ENCODE assay signal across 10 mouse cellular contexts in genomic region chr19:47276730-47277129, GRCm38 (mm10).
DNase-seq lines count a peak whose midpoint lies in the region; ATAC-seq and TF ChIP-seq lines count a peak whose summit lies in the region.
"Had no signal": no experiment of that assay in that cellular context is flagged by ENCODE, and none has a peak within 500 bp of the region (broad histone marks: within the 10 kb centered on the region; RNA-seq: fewer than 3 reads in every experiment).

No protein-coding gene starts in this region.

- peaks cover 10% of the 10 kb centered on the region; the same call in 1 of the 2 replicates for H3K4me1 ChIP-seq in hindbrain, postnatal 0 days (ENCODE audit: insufficient read depth, low read length)

- ATAC-seq in hindbrain, postnatal 0 days = no peak

- H3K9me3 ChIP-seq in hindbrain, postnatal 0 days (ENCODE audit: low read length) = no peaks in the 10 kb centered on the region
- H3K9me3 ChIP-seq: liver, embryonic 15.5 days had no signal

- intact Hi-C loops in gastrocnemius, adult 2 months (cut with DNase I) = loop anchor here (5.0 kb wide), 1 partner anchor 41 kb away; no protein-coding TSS in a partner anchor
- intact Hi-C loops in gastrocnemius, postnatal 14 days (cut with DNase I; ENCODE audit: low total_unique reads) = no loop called here

- WGBS in hindbrain, postnatal 0 days = 80% methylated on average over 6 of the region's 6 CpGs

- H3K9ac ChIP-seq in hindbrain, postnatal 0 days (replicated peaks; ENCODE audit: low read length) = no peak overlapping the region
- H3K9ac ChIP-seq: liver, embryonic 15.5 days had no signal

- H3K4me3 ChIP-seq in gastrocnemius, adult 2 months = no peak overlapping the region
- no peak overlapping the region for H3K4me3 ChIP-seq in hindbrain, postnatal 0 days (ENCODE audit: low read length)
- H3K4me3 ChIP-seq: liver, embryonic 15.5 days had no signal

- no peak for TF ChIP-seq CTCF in gastrocnemius, adult 2 months (IDR thresholded peaks at IDR 0.05)
- no peak for TF ChIP-seq CTCF in hindbrain, postnatal 0 days (IDR thresholded peaks at IDR 0.05; ENCODE audit: low read depth)

- peaks cover 8% of the 10 kb centered on the region; the same call in 1 of the 2 replicates for H3K36me3 ChIP-seq in hindbrain, postnatal 0 days (ENCODE audit: insufficient read depth, low read length)

- peak overlapping the region; percentile 88 for H3K27ac ChIP-seq in gastrocnemius, adult 2 months
- H3K27ac ChIP-seq in hindbrain, postnatal 0 days = no peak overlapping the region
- H3K27ac ChIP-seq: liver, embryonic 15.5 days had no signal

- DNase-seq in gastrocnemius, adult 2 months = no peak
- no peak for DNase-seq in gastrocnemius, postnatal 14 days
- peak; percentile 71 to 72 for DNase-seq in heart, adult 18-20 months
- peak; percentile 56 to 59 for DNase-seq in kidney, postnatal 36 days
- peak; percentile 66 for DNase-seq in lung, postnatal 36 days
- DNase-seq in ovary, adult 18-20 months (ENCODE audit: low spot score) = no peak
- no peak for DNase-seq in cerebellum, postnatal 4 days (ENCODE audit: low spot score in 2 of 2)
- no peak for DNase-seq in hindbrain, postnatal 0 days (ENCODE audit: low spot score)
- DNase-seq: thymus, postnatal 4 days had no signal

- H3K4me2 ChIP-seq in hindbrain, postnatal 0 days (ENCODE audit: low read depth, low read length) = no peak overlapping the region
- H3K4me2 ChIP-seq: liver, embryonic 15.5 days had no signal

- no peaks in the 10 kb centered on the region for H3K27me3 ChIP-seq in hindbrain, postnatal 0 days (ENCODE audit: insufficient read depth, low read length)
- H3K27me3 ChIP-seq: liver, embryonic 15.5 days had no signal

Comparison
In these comparisons a context has a peak if more than half of its experiments do, and no peak if none do; other contexts are left out.
1. DNase-seq: peak in heart, adult 18-20 months (2 of 2), kidney, postnatal 36 days (2 of 2) and lung, postnatal 36 days (single experiment); none in gastrocnemius, adult 2 months (single experiment), gastrocnemius, postnatal 14 days (single experiment), ovary, adult 18-20 months (single experiment), cerebellum, postnatal 4 days (0 of 2) and hindbrain, postnatal 0 days (single experiment).